Mouse (Mus musculus): ENCODE measurements at regions not wholly inside any gene's neighbourhood (a gene's known extent, or its start where the extent isn't known, plus 50 kb on each side); places are given as distances from the start of the nearest gene placed in this dataset.
"Not testable (repeated sequence)": the region's sequence is repeated elsewhere in the genome, so short reads cannot be mapped to it uniquely, and the experiment has no call there.

- not testable (repeated sequence) for DNase-seq (ENCODE audit: low spot score in 2 of 2)
Observed at GRCm38 (mm10) chr3:8005684-8006083, 1385.4 kb upstream of the 1700008P02Rik start.

DNA sequence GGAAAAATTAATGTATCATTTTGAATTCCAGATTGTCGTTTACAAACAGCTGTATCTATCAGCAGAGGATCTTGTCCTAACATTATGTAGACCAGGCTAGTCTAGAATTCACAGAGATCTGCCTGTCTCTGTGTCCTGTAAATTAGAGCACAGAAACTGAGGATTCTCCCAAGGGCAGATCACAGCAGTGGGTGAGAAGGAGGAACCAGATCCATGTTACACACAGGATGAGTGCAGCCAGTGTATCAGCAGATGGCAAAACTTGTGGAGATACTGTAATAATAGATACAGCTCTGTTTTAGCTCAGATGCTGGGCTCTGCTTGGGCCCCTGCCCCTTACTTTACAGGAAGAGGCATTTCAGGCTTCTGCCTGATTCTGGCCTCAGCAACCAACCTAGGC, 1384.0 kb upstream of the 1700008P02Rik start:
- DNase-seq (ENCODE audit: low spot score in 2 of 2): no peak

- DNase-seq (ENCODE audit: low spot score in 2 of 2): no peak
Observed at GRCm38 (mm10) chr3:8001027-8001426, 1380.8 kb upstream of the 1700008P02Rik start.

GRCm38 (mm10) chr3:7992322-7992721, 1372.1 kb upstream of the 1700008P02Rik start:
- DNase-seq (ENCODE audit: low spot score in 2 of 2): no peak

DNA sequence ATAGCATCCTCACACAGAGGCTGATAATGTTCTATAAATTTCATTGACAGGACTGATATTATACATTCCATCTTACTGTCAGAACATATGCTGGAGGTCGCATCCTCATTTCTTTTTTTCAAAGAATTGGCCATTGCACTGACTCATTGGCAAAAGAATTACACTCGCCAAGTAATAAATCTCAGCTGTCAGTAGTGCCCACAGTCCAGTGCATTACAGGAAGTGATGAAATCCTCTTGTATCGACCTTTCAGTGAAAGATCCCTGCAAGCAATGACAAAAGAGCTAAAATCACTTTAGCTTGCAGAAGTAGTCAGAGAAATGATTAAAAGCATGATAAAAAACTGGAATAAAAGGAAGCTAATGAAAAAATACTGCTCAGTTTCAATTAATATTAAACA, 1353.0 kb upstream of the 1700008P02Rik start:
- DNase-seq (ENCODE audit: low spot score in 2 of 2): no peak

GRCm38 (mm10) chr3:7953911-7954310, 1333.7 kb upstream of the 1700008P02Rik start:
- DNase-seq (ENCODE audit: low spot score in 2 of 2): no peak

DNA sequence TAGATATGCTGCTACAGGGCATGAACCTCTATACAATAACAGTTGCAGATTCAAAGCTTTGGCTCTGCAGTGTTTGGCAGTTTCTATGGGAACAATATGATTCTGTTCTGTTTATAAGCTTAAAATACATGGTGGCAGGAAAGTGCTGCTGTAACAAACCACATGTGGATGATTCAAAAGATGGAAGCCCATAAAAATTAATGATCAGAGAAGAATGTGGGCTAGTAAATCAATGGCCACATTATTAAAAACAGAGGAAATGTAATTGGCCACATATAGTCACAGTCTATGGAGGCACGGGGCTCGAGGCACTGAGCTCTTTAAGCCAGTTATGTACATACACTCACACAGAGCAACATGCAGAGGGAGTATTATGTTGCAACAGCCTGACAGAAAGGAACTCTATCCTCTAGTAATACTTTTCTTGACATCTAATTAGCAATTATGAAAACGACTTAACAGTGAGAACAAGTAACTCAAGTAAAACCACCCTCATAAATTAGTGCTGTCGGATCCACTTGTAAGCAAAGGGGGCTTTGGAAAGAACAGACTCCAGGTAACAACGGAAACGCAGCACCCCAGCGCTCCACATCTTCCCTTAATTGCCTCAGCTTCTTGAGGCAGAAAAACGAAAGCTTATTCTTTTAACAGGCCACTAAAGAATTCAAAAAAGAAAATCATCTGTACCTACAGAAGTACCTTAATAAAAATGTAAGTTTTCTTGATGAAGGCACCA, 1323.6 kb upstream of the 1700008P02Rik start:
- DNase-seq (ENCODE audit: low spot score in 2 of 2): no peak

Data from spleen, postnatal 14 days (tissue).